Mouse (Mus musculus) granulocyte monocyte progenitor cell, adult 5-6 weeks (primary cell): Measurements from ENCODE around the gene Fam72a. TPM values are rescaled to one million over a fixed set of nuclear protein-coding genes. Genes with fewer than 3 reads are reported as not detected.

Experiments used
- ATAC-seq: replicated peaks from 2 replicates; pipeline ENCODE4 v1.8.0; 2016; ENCODE audit warnings: mild to moderate bottlenecking, moderate TSS enrichment, inconsistent platforms; ENCODE audit not compliant: poor library complexity, severe bottlenecking
- total RNA-seq, 2 experiments: library from RNA; stranded (forward) in 1 of 2; stranded (reverse) in 1 of 2; fragments of 200-712, 200-1000 nt in 1 of 2; fragments of >200 nt in 1 of 2; fragmentation: Nextera tagmentation in 1 of 2; gene quantifications; 2 replicates each; pipeline ENCODE4 v1.2.3; 2014 to 2017

The Fam72a gene
- total RNA-seq (2014; fragmentation: Nextera tagmentation): 3.0 and 8.1 TPM in 2 replicates
- total RNA-seq (2017): 5.0 and 5.7 TPM in 2 replicates

- ATAC-seq: peak; percentile 63
These were observed at the start of gene Fam72a, which contains the start of gene Srgap2 for GRCm38 (mm10) chr1:131527281-131528080. Gene Fam72a, plus strand, starts transcription at chr1:131527903. Gene Srgap2, minus strand, starts transcription at chr1:131527352.

- no peak for ATAC-seq
These were observed 48.9 kb upstream of the Fam72a start for GRCm38 (mm10) chr1:131478770-131479305.

GRCm38 (mm10) chr1:131481391-131481790 lies 46.3 kb upstream of the Fam72a start:
- ATAC-seq: peak; percentile 82

- no peak for ATAC-seq
These were observed 45.5 kb upstream of the Fam72a start for GRCm38 (mm10) chr1:131482242-131482641.

- peak; percentile 61 for ATAC-seq
These were observed 41.4 kb upstream of the Fam72a start for GRCm38 (mm10) chr1:131486094-131486850.

GRCm38 (mm10) chr1:131489312-131489711 lies 38.4 kb upstream of the Fam72a start:
- no peak for ATAC-seq

- ATAC-seq: no peak
These were observed 36.1 kb upstream of the Fam72a start for GRCm38 (mm10) chr1:131491579-131491978.

GRCm38 (mm10) chr1:131492360-131492759 lies 35.3 kb upstream of the Fam72a start:
- peak; percentile 98 for ATAC-seq

- no peak for ATAC-seq
These were observed 33.5 kb upstream of the Fam72a start for GRCm38 (mm10) chr1:131493966-131494898.

- no peak for ATAC-seq
These were observed 29.5 kb upstream of the Fam72a start for GRCm38 (mm10) chr1:131498231-131498630.

GRCm38 (mm10) chr1:131501681-131502080 lies 26.0 kb upstream of the Fam72a start:
- ATAC-seq: peak; percentile 46

GRCm38 (mm10) chr1:131511131-131511530 lies 16.6 kb upstream of the Fam72a start:
- ATAC-seq: peak; percentile 77

GRCm38 (mm10) chr1:131511661-131512500 lies 15.8 kb upstream of the Fam72a start:
- ATAC-seq: no peak

GRCm38 (mm10) chr1:131513136-131513535 lies 14.6 kb upstream of the Fam72a start:
- no peak for ATAC-seq

- no peak for ATAC-seq
These were observed 13.5 kb upstream of the Fam72a start for GRCm38 (mm10) chr1:131514197-131514596.

GRCm38 (mm10) chr1:131516588-131516987 lies 11.1 kb upstream of the Fam72a start:
- no peak for ATAC-seq

- ATAC-seq: no peak
These were observed 3.9 kb upstream of the Fam72a start for GRCm38 (mm10) chr1:131523794-131524193.

GRCm38 (mm10) chr1:131525101-131525585 lies 2.6 kb upstream of the Fam72a start:
- peak; percentile 13 for ATAC-seq
